18 mouse cellular contexts compared by ENCODE assay signal in the genomic region with DNA sequence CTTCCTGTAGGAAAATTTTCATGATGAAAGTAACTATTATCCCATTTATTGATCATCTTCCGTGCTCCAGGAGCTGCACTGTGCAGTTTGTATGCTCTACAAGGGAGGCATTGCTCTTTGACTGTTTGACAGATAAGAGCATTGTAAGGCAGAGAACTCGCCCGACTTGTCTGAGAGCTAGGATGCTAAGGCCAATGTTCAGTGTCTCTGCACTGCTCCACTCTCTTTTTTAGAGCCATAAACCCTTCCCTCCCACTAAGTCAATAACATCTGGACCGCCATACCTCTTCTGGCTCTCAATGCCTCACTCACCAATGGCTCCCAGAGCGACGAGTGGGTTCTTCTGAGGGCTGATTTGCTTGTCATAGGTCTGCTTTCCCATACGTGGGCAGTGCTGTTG.
"Had no signal": no experiment of that assay in that cellular context is flagged by ENCODE, and none has a peak within 500 bp of the region (broad histone marks: within the 10 kb centered on the region; RNA-seq: fewer than 3 reads in every experiment).

No protein-coding gene starts in this region.

- H3K4me2 ChIP-seq: lung, embryonic 15.5 days; neural tube, embryonic 13.5 days; neural tube, embryonic 15.5 days had no signal

- H3K36me3 ChIP-seq: lung, embryonic 15.5 days; midbrain, embryonic 10.5 days; neural tube, embryonic 13.5 days; neural tube, embryonic 15.5 days had no signal

- H3K9ac ChIP-seq: liver, postnatal 0 days; lung, embryonic 15.5 days; neural tube, embryonic 13.5 days; neural tube, embryonic 15.5 days had no signal

- H3K4me3 ChIP-seq: lung, embryonic 15.5 days; midbrain, embryonic 10.5 days; myocyte; neural tube, embryonic 13.5 days; neural tube, embryonic 15.5 days had no signal

- ATAC-seq: liver, postnatal 0 days; lung, postnatal 0 days had no signal

- H3K27ac ChIP-seq: lung, embryonic 15.5 days; midbrain, embryonic 10.5 days; neural tube, embryonic 13.5 days; neural tube, embryonic 15.5 days had no signal

- H3K9me3 ChIP-seq: lung, embryonic 15.5 days; midbrain, embryonic 10.5 days; neural tube, embryonic 13.5 days; neural tube, embryonic 15.5 days had no signal

- DNase-seq: liver, postnatal 0 days; lung, adult 2 months; lung, postnatal 4 days; midbrain, embryonic 14.5 days; retina, postnatal 1 day; right cerebral cortex, adult 18-20 months; right cerebral cortex, postnatal 25 days; right cerebral cortex, postnatal 4 days; spleen, adult 18-20 months; thymus, adult 18-20 months; thymus, postnatal 14 days; thymus, postnatal 36 days had no signal

- H3K27me3 ChIP-seq: lung, embryonic 15.5 days; neural tube, embryonic 13.5 days; neural tube, embryonic 15.5 days had no signal
